Mouse (Mus musculus) liver, postnatal 0 days (tissue): Measurements from ENCODE around the gene Igtp.

Experiments
- CTCF ChIP-seq: sonication (generic); IDR thresholded peaks from 2 replicates; pipeline ENCODE4 v1.5.1; 2016; ENCODE audit warnings: antibody characterized with exemption, low read depth
- EP300 ChIP-seq: IDR thresholded peaks from 2 replicates; pipeline ENCODE4 v1.6.1; 2016; ENCODE audit warnings: antibody characterized with exemption, low read depth, mild to moderate bottlenecking

- TF ChIP-seq CTCF: no peak
- TF ChIP-seq EP300: no peak
Measured at GRCm38 (mm10) chr11:58223751-58224150, 24.4 kb downstream of the Igtp start.
